Mouse (Mus musculus) MEL-GATA-1-ER (cell line): ENCODE results near the gene Mgll.

Experiments
- DNase-seq: peaks from one replicate; pipeline ENCODE4 v3.0.0-alpha.2; 2012; ENCODE audit warnings: low read depth; ENCODE audit errors: extremely low read depth

Gene Mgll

DNA sequence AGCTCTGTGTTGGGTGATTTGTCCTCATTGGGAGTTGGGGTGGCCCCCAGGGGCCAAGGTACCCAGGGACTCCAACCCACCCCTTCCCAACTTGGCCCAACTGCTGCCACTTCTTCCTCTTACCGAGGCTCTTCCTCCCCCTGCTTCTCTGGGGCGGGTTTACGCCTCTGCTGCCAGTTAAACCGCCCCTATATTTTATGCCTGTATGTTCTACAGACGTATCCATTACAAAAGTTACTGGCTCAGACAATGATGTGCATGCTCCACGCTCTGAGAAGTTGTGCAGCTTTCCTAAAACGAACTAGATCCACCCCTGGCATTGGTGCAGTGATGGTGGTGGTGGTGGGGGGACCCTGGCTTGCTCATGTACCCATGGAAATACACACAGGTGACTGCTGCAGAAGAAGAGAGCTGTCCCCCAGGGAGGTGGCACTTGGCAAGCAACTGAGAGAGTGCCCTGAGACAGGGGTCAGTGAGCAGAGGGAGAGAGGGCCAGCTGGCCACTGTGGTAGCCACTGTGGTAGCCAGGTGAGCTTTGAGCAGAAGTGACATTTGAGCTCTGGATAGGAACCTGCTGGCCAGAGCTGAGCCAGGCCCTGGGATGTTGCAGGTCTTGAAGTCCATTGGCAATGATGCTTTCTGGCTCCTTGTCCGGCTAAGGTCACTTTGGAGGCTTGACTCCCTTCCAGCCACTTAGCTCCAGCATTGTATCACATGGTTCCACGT lies 18.2 kb downstream of the Mgll start:
- no peak for DNase-seq

DNA sequence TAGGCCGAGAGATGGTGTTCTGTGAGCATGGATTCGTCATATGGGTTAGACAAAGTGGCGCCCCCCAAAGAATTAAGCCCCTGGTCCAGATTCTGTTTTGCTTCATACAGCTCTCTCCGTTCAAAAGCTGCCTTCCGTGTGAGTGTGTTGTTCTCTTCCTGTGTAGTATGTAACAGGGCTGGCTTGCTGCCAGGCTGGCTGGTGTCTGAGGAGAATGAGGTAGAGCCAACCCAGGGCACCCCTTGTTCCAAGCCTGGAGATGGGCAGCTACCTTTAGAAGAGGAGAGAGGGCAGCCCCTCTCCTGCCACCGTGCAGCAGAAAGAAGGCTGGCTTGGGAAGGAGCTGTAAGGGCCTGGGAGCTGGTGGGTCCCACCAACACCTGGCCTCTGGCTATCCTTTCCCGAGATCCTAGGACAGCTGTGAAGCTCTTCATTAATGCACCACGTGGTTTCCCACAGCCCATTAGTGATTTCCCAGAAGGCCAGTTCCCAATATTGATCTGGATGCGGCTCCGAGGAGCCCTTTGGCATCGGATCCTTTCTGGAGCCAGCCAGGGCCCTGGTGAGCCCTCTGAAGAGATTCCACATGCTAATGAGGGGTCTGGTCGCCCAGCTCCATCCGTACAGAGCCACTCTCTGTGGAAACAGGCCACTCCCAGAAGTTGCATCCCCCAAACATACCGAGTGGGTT lies 19.5 kb downstream of the Mgll start:
- no peak for DNase-seq

DNA sequence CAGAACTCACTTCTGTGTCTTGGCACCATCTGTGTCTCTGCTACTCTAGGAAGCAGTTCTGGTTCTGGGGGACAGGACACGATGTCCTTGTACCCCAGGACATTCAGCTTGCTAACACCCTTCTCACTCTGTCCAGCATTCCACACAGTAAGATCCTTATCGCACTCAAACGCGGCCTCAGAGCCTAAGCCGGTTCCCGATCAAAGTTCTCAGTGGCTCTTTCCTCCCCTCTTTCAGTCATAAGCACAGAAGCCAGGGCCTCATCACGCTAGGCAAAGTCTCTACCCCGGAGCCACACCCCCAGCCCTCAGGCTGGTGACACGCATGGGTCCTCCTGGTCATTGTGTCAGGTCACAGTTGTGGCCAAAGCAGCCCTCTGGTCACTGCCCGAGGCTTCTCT lies 20.8 kb downstream of the Mgll start:
- no peak for DNase-seq

DNA sequence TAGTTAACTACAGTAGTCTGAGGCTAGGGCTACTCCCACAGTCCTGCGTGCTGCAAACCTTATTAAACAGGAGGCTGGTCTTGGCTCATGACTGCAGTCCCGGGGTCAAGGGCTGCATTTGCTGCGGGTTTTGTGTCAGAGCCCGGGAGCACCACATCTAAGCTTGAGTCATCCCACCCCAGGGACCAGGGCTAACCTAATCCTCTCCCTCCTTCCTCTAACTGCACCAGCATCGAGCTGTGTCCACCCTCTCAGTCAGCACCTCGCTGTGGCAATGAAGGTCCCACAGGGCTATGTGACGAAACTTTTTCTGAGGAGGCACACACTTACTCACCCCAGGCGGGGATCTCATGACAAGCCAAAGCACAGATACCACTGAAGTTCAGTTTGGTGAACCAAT lies 22.1 kb downstream of the Mgll start:
- DNase-seq = no peak

DNA sequence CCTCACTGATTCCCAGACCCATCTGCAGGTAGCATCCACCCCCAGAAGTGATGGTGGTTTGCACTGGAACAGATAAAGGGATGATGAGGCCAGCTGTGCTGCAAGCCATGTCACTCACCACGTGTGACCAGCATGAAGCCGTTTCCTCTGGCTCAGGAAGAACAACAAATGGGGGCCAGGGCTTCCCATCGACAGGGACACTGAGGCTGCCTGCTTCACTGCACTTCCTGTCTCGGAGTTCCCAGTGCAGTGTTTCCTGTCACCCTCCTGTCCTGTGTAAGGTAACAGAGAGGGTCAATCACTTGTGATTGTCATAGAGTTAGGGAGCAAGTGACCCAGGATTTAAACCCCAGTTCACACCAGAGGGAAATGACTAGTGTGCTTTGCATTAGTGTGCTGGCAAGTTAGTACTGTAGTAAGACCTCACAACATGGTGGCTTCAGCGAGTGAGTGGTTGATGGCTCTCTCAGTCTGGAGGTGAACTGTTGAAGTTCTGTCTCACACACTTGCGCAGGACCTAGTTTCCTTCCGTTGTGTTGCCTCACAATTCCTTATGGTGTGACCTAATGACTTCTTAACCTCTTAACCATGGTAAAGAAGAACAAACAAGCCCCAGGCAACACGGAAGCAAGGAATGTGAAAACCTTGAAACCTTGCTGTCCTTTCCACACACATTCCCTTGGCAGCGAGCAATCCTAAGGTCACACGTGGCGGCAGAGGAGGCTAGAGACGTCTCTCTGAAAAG lies 23.3 kb downstream of the Mgll start:
- DNase-seq = no peak

DNA sequence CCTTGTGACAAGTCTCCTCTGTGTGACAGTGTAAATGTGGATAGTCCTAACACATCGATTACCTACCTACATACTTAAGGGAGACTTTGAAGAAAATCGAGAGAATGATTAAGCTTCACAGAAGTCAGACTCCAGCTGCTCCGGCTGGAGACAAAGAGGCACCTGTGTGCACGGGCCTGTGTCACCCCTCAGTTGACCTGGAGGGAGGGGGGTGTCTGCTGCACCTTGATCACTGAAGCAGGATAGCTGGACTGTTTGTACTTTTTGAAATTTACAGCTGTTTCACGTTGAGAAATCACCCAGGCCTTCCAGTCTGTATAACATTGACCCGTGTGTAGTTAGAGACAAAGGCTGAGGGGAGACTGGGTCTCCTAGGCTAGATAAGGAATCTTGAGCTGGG lies 26.7 kb downstream of the Mgll start:
- DNase-seq = no peak

DNA sequence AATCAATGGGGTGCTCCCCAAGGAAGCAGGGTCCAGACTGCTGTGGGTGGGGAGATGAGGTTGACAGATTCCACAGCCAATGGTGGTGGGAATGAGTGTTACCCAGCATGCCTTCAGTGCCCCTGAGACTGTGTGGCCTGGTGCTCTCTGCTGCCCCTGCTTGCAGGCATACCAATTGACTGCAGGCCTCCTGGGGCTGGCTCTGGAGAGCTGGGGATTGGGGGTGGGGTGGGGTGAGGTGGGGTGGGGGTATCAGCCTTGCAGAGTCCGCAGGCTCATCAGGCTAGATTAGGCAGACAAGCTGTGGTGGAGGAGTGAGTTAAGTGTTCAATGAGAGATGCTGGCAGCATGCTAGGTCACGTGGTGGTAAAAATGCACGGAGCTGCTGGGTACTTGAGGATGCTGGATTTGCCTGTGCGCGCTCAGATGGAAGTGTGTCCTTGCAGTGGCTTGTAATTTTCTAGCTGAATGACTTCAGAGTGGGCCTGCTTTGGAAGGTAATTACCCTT lies 28.6 kb downstream of the Mgll start:
- DNase-seq = no peak

DNA sequence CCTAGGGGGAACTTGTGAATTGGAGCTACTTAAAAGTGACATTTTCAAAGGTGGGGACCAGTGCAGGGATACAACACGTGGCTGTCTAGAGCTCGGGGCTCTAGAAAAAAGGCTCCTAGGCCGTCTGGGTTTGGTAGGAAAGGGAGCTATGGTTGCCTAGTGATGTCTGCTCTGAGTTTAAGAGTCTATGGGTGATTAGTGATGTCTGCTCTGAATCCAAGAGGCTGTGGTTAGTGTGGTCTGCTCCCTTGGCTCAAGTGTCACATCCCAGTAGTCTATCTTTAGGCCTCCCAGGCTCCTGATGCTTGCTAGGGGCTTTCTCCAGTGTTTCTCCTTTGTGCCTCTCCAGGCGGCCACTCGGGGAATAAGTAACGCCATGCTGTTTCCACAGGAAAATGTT lies 29.4 kb downstream of the Mgll start:
- no peak for DNase-seq

DNA sequence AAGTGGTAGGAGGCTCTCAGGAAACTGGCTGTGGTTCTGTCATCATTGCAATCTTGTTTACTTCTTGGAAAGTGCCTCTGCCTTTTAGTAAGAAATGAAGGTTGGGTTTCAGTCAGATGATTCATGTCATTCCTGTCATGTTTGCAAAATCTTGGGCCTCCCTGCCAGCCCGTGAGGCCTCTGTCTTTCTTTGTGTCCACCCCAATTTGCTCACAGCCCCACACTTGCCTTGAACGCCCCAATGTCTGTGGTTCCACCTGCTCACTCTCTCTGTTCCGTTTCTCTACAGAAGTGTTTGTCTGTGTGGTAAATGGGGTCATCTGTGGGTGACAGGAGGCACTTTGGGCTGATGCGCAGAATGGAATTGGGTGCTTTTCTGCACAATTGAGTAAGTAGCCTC lies 32.8 kb downstream of the Mgll start:
- DNase-seq = no peak

DNA sequence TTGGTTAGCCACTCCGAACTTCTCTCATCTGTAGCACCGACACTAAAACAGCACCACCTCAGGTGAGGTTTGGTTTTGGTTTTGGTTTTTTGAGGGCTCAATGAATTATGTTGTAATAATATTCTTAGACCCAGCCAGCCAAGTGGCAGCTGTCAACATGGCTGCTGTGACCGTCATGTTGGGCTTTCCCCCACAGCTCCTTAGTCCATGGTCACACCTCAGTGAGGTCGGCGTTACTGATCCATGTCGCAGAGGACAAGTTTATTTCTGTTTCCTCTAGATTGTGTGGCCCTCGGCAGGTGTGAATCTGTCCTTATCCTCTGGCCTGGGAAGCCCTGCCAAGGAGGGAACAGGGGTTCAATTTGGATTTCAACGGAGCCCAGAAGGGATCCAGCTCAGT lies 33.9 kb downstream of the Mgll start:
- no peak for DNase-seq

DNA sequence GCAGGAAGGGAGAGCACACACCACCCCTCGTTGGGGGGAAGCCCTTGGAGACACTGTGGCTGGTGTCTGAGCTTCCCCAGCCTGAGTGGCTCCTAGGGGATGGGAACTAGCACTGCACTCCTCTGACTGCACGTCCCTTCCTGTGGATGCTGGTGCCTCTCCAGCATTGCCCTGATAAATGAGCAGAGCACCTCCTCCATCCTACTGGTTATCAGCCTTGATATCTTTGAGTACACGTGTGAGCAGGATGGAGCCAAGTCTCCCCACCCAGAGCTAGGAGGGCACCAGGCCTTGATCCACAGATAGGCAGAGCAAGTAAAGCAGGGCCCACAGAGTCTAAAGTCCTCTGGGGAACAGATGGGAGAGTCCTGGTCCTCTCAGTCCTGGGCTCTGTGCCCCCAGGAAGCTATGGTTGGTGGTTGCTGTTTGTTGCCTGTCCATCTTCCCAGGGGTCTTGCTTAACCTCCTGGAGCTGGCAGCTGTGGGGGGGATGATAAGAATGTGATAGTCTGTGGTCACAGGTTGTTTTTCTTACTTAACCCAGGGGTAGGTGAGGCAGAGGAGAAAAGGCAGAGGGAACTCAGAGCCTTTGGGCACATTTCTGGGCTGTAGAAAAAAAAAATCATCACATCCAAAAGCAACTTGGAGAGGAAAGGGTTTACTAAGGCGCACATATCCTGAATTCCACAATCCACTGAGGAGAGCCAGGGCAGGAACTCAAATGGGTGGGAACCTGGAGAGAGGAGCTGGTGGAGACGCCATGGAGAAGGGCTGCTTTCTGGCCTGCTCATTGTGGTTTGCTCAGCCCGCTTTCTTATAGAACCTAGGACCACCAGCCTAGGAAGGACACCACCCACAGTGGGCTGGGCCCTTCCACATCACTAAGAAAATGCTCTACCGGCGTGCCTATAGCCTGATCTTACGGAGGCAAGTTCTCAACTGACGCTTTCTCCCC lies 34.6 kb downstream of the Mgll start:
- DNase-seq = peak; percentile 29

DNA sequence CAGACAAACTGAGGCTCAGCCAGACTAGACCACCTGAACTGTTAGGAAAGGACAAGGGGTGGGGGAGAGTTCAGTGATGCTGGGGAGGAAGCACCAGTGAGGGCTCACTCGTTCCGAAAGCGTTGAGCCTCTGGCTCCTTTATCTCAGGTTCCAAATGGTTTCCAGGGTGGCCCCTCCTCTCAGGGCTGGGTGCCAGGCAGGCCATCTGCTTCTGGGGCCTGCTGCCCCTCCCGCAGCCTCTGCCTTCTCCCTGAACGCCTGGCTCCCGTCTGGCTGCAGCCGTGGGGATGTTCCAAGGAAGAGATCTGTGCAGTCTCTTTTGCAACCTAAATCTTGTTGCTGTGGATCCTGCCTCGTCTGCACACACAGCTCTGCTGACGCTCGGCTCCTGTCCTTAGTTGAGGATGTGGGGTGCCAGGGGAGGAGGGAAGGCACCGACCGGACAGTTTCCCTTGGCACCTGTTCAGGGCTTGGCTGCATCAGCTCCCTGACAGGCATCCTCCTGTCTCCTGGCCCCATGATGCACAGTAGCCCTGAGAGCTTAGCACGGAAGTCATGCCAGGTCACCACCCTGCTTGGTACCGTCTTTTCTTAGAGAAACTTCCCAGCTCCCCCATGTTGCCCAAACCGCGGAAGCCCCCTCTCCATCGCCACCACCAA lies 35.7 kb downstream of the Mgll start:
- peak; percentile 69 for DNase-seq

DNA sequence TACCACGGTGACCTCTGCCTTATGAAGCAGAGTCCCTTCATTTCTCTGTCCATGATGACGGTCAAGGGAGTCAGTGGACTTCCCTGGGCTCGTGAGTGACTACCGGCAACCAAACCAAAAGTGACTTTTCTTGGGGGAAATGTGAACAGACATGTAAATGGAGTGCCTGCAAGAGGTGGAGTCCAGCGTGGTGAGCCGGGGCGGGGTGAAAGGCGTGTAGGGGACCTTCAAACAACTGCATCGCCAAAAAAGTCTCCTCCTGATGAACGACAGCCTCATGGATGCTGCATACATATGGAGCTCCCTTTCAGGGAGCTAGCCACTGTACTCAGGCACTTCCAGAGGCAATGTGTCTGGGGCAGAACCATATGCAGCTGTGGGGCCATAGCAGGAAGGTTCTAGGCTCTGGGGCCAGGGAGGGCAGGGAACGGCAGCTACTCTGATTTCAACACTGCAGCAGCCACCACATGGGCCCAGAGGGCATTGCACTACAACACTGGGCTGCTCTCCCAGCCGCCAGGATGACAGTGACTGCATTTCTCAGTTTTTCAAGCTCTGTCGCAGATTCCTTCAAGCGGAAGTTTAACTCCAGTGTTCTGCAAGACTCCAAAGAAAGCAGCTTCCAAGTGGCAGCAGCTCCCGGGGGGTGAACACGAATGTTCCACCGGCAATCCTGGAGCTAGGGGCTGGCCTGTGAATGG lies 36.9 kb downstream of the Mgll start:
- no peak for DNase-seq

DNA sequence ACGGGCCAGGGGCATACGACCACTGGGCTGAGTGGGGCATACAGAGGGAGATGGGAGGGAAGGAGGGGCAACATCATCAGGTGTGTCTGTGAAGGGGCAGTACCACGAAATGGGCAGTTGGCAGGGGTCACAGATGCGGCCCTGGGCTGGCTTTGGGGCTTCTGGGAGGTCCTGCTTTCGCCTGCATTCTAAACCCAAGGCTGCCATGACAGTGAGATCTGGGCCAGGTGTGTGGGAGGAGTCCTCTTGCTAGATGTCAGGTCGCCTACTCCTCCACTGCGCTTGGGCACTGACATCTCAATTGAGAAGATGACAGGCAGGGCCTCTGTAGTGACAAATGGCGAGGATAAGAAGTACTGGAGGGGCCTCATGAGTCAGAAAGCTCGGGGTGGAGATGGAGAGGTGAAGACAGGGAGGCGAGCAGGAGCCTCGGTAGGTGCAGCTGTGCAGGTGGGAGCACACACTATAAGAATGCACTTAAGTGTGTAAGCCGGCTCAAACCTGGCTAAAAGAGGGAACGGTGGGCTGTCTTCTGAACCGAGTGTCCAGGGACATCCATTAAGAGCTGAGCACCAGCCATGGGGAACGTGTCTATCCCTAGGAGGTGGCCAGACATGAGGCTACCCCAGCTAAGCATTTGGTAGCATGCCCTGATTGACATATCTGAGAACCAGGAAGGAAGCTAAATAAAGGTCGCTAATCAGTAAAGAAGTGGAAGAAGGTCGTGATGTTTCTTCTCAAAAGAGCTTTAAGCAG lies 37.6 kb downstream of the Mgll start:
- no peak for DNase-seq

DNA sequence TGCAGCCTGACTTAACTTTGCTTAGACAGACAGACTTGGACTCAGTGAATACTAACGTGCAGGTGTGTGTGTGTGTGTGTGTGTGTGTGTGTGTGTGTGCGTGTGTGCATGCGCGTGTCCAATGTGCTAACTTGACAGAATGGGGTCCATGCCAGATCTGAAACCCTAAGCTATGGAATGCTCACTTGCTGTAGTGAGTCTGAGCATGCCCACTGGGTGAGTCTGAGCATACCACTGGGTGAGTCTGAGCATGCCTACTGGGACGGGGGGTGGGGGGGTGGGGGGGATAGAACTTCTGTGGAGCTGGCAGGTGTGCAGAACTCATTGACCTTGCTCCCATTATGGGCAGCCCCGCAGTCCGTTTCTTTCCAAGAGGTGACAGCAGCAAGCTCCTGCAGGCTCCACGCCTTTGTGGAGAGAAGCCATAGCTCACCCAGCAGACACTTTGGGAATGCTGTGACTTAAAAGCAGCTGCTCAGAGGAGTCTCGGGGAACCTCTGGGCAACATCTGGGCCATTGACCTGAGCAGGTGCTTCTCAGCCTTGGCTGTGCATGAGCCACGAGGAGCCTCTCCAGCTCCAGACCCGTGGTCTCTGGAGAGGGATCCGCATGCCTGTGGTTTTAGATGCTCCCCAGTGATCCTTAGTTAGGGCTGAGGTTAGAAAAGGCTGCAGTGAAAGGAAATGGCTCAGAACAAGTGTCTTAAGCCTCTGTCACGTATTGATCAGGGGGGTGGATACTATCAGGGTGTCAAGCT lies 38.4 kb downstream of the Mgll start:
- DNase-seq = no peak

DNA sequence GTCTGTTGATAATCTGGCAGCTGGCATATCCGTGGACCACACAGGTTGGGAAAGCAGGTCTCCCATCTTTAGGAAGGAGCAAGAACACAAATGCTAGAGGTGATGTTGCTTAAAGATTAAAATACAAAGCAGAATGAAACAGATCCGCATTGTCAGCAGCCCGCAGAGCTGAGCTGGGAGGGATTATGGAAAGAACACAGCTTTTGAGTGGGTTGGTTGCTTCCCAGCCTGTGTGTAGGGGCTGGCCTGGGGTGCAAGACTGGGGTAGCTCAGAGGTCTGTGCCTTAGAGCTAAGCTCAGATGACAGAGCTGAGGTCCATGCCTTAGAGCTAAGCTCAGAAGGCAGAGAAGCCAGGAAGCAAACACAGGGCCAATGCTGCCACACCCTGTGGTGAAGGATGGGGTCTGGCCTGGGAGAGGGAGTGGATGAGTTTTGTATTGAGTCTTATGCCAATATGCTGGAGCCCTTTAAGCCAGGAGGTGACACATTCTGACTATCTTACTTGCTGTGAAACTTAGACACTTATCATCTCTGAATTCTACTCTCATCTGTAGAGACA lies 39.4 kb downstream of the Mgll start:
- DNase-seq = no peak

DNA sequence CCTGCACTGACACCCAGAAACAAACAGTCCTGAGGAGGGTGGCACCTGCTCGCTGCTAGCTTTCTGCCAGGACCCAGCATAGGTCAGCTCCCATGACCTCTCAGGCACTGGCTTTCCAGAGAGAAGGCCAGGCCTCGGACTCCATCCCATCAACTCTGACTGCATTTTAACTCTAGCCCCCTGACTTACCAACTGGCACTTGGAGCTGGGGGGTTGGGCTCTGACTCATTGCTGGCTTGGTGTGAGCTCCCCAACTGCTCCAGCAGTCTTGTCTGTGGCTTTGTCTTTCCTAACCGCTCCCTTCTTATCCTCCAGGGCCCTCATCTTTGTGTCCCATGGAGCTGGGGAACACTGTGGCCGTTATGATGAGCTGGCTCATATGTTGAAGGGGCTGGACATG lies 40.1 kb downstream of the Mgll start:
- no peak for DNase-seq

DNA sequence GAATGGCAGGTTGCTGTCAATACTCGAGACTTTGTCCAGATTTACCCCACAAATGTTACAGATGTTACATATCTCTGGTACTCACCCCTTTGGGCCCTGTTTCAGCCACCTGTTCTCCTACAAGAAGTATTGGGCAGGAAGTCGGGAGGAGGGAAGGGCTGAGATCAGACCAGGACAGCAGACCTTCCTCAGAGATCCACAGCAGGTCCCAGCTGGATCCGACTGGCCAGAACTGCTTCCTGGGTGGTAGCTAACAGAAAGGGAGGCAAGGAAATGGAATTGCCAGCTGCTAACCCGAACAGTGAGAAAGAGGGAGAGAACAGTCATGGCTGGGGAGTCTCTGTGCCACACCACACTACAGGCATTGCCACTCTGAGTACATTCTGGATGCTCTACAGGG lies 43.5 kb downstream of the Mgll start:
- no peak for DNase-seq
